Mouse (Mus musculus): ENCODE data around the gene Urad.

Gene Urad

GRCm38 (mm10) chr5:147322183-147322582, at the start of gene Urad:
Gene Urad (minus strand): TSS chr5:147322440.
- no peak for DNase-seq (ENCODE audit: low read depth, low spot score)

GRCm38 (mm10) chr5:147370276-147370675, 48.0 kb upstream of the Urad start:
- no peak for DNase-seq (ENCODE audit: low read depth, low spot score)

- no peak for DNase-seq (ENCODE audit: low read depth, low spot score)
Measured at GRCm38 (mm10) chr5:147368221-147368620, 46.0 kb upstream of the Urad start.

- DNase-seq (ENCODE audit: low read depth, low spot score), result no peak
Measured at GRCm38 (mm10) chr5:147365995-147366765, 43.9 kb upstream of the Urad start.

- no peak for DNase-seq (ENCODE audit: low read depth, low spot score)
Measured at GRCm38 (mm10) chr5:147363054-147363453, 40.8 kb upstream of the Urad start.

- DNase-seq (ENCODE audit: low read depth, low spot score), result no peak
Measured at GRCm38 (mm10) chr5:147358481-147358880, 36.2 kb upstream of the Urad start.

GRCm38 (mm10) chr5:147357536-147357935, 35.3 kb upstream of the Urad start:
- DNase-seq (ENCODE audit: low read depth, low spot score), result peak; percentile 52

- DNase-seq (ENCODE audit: low read depth, low spot score), result peak; percentile 28
Measured at GRCm38 (mm10) chr5:147356260-147357055, 34.2 kb upstream of the Urad start.

- DNase-seq (ENCODE audit: low read depth, low spot score), result peak; percentile 37
Measured at GRCm38 (mm10) chr5:147355788-147356187, 33.5 kb upstream of the Urad start.

- no peak for DNase-seq (ENCODE audit: low read depth, low spot score)
Measured at GRCm38 (mm10) chr5:147354985-147355384, 32.7 kb upstream of the Urad start.

- no peak for DNase-seq (ENCODE audit: low read depth, low spot score)
Measured at GRCm38 (mm10) chr5:147354161-147354780, 32.0 kb upstream of the Urad start.

GRCm38 (mm10) chr5:147351931-147352330, 29.7 kb upstream of the Urad start:
- no peak for DNase-seq (ENCODE audit: low read depth, low spot score)

- DNase-seq (ENCODE audit: low read depth, low spot score), result no peak
Measured at GRCm38 (mm10) chr5:147345981-147346380, 23.7 kb upstream of the Urad start.

- DNase-seq (ENCODE audit: low read depth, low spot score), result no peak
Measured at GRCm38 (mm10) chr5:147343904-147344303, 21.7 kb upstream of the Urad start.

GRCm38 (mm10) chr5:147342901-147343300, 20.7 kb upstream of the Urad start:
- no peak for DNase-seq (ENCODE audit: low read depth, low spot score)

GRCm38 (mm10) chr5:147340741-147341414, 18.6 kb upstream of the Urad start:
- no peak for DNase-seq (ENCODE audit: low read depth, low spot score)

GRCm38 (mm10) chr5:147339560-147339959, 17.3 kb upstream of the Urad start:
- no peak for DNase-seq (ENCODE audit: low read depth, low spot score)

- no peak for DNase-seq (ENCODE audit: low read depth, low spot score)
Measured at GRCm38 (mm10) chr5:147338967-147339366, 16.7 kb upstream of the Urad start.

- no peak for DNase-seq (ENCODE audit: low read depth, low spot score)
Measured at GRCm38 (mm10) chr5:147332711-147333110, 10.5 kb upstream of the Urad start.

GRCm38 (mm10) chr5:147331547-147331946, 9.3 kb upstream of the Urad start:
- DNase-seq (ENCODE audit: low read depth, low spot score), result peak; percentile 75

GRCm38 (mm10) chr5:147329946-147330345, 7.7 kb upstream of the Urad start:
- DNase-seq (ENCODE audit: low read depth, low spot score), result no peak

GRCm38 (mm10) chr5:147327636-147328035, 5.4 kb upstream of the Urad start:
- no peak for DNase-seq (ENCODE audit: low read depth, low spot score)

Measured in 3T3-L1 (cell line).